ENCODE assay signal across 26 mouse cellular contexts in genomic region chr8:85524086-85524485, GRCm38 (mm10). TPM values are rescaled to one million over a fixed set of nuclear protein-coding genes. Genes with fewer than 3 reads are reported as not detected.
DNase-seq lines count a peak whose midpoint lies in the region; ATAC-seq lines count a peak whose summit lies in the region.
"Had no signal": no experiment of that assay in that cellular context is flagged by ENCODE, and none has a peak within 500 bp of the region (broad histone marks: within the 10 kb centered on the region; RNA-seq: fewer than 3 reads in every experiment).

No protein-coding gene starts in this region.

- no peak overlapping the region for H3K9ac ChIP-seq in heart, embryonic 14.5 days (ENCODE audit: low read length)
- H3K9ac ChIP-seq: embryonic facial prominence, embryonic 12.5 days; intestine, embryonic 15.5 days; liver, embryonic 13.5 days; neural tube, embryonic 15.5 days had no signal

- 0 out of 2 replicates have a peak, but pooled peaks cover 6% of the 10 kb centered on the region for H3K36me3 ChIP-seq in heart, embryonic 14.5 days (ENCODE audit: control insufficient read depth, insufficient read depth, low read length)

- H3K27me3 ChIP-seq in heart, embryonic 14.5 days (ENCODE audit: control insufficient read depth, insufficient read depth, low read length) = no peaks in the 10 kb centered on the region
- H3K27me3 ChIP-seq: embryonic facial prominence, embryonic 12.5 days; intestine, embryonic 15.5 days; liver, embryonic 13.5 days; neural tube, embryonic 15.5 days had no signal

- intact Hi-C loops in heart, postnatal 25 days (cut with DNase I) = loop anchor here (5.0 kb wide), 1 partner anchor 33 kb away; the partner anchor contains the start of gene Dnaja2

- H3K9me3 ChIP-seq in heart, embryonic 14.5 days (ENCODE audit: control insufficient read depth, low read length) = no peaks in the 10 kb centered on the region
- H3K9me3 ChIP-seq: embryonic facial prominence, embryonic 12.5 days; hindbrain, embryonic 10.5 days; intestine, embryonic 15.5 days; liver, embryonic 13.5 days; neural tube, embryonic 15.5 days had no signal

- H3K4me2 ChIP-seq in heart, embryonic 14.5 days (ENCODE audit: low read length) = no peak overlapping the region
- H3K4me2 ChIP-seq: embryonic facial prominence, embryonic 12.5 days; intestine, embryonic 15.5 days; liver, embryonic 13.5 days; midbrain, embryonic 11.5 days; neural tube, embryonic 15.5 days had no signal

- peak; percentile 14; the same call in 1 of the 2 replicates for ATAC-seq in heart, embryonic 14.5 days (ENCODE audit: insufficient number of reproducible peaks, insufficient read depth, low FRiP score, low read depth)
- ATAC-seq: hindbrain, embryonic 16.5 days; intestine, embryonic 15.5 days had no signal

- DNase-seq in gastrocnemius, adult 18-20 months (ENCODE audit: low spot score) = peak; percentile 67
- no peak for DNase-seq in gastrocnemius, postnatal 4 days (ENCODE audit: low spot score in 2 of 2)
- peak; percentile 48 for DNase-seq in heart, adult 8-10 months (ENCODE audit: low spot score)
- no peak for DNase-seq in heart, postnatal 25 days (ENCODE audit: low spot score)
- peak; percentile 86 for DNase-seq in skeletal muscle tissue, adult 2 months (ENCODE audit: low read depth, low spot score)
- DNase-seq in MN1 (ENCODE audit: low spot score) = no peak
- DNase-seq: adrenal gland, adult 8-10 months; cerebellum, adult 2 months; cerebellum, postnatal 25 days; gastrocnemius, postnatal 36 days; kidney, adult 8-10 months; kidney, postnatal 10 days; liver, embryonic 13.5 days; lung, adult 2 months; lung, postnatal 14 days; right cerebral cortex, adult 18-20 months; right cerebral cortex, postnatal 4 days; thymus, adult 18-20 months; thymus, postnatal 4 days had no signal

- WGBS in heart, embryonic 14.5 days = 68% methylated on average over 7 of the region's 7 CpGs

- no peak overlapping the region for H3K4me3 ChIP-seq in heart, embryonic 14.5 days (ENCODE audit: control insufficient read depth in 1 of 2, insufficient read depth in 1 of 2, low read depth in 1 of 2, low read length in 2 of 2)
- H3K4me3 ChIP-seq: embryonic facial prominence, embryonic 12.5 days; hindbrain, embryonic 10.5 days; intestine, embryonic 15.5 days; liver, embryonic 13.5 days; neural tube, embryonic 15.5 days had no signal

- H3K27ac ChIP-seq in heart, embryonic 14.5 days (replicated peaks in 1 of 2; ENCODE audit: control insufficient read depth in 1 of 2, insufficient read depth in 1 of 2, low read depth in 2 of 2, low read length in 2 of 2) = peak overlapping the region in 1 of 2 experiments; percentile 16; a peak in 1 of 4 replicates
- H3K27ac ChIP-seq: embryonic facial prominence, embryonic 12.5 days; hindbrain, embryonic 10.5 days; intestine, embryonic 15.5 days; liver, embryonic 13.5 days; neural tube, embryonic 15.5 days had no signal

- peaks cover 2 to 9% of the 10 kb centered on the region in 2 experiments for H3K4me1 ChIP-seq in heart, embryonic 14.5 days (ENCODE audit: control insufficient read depth in 2 of 2, insufficient read depth in 2 of 2, low read length in 2 of 2)
- H3K4me1 ChIP-seq: embryonic facial prominence, embryonic 12.5 days; hindbrain, embryonic 10.5 days; intestine, embryonic 15.5 days; liver, embryonic 13.5 days; neural tube, embryonic 15.5 days had no signal

RNA-seq across cellular contexts. Expression of gene Dnaja2, which starts 31.1 kb away (rescaled TPM):
- total RNA-seq in gastrocnemius, adult 18-20 months (2021) = 100 to 1,000 TPM; 217 to 233 TPM
- total RNA-seq in gastrocnemius, postnatal 4 days (2021) = 100 to 1,000 TPM; 160 to 170 TPM
- total RNA-seq in heart, adult 8-10 months (2022) = 100 to 1,000 TPM; 222 to 298 (median 267) TPM
- 100 to 1,000 TPM; 220 to 258 TPM for total RNA-seq in heart, postnatal 25 days (2021)
- polyA plus RNA-seq in heart, embryonic 14.5 days (2014; fragmentation: Nextera tagmentation; extraction: Ambion mirVana) = 130 and 141 TPM in 2 replicates

RNA-seq across cellular contexts. Expression of gene Gpt2, which starts 31.7 kb away (rescaled TPM):
- total RNA-seq in gastrocnemius, adult 18-20 months (2021) = 100 to 1,000 TPM; 180 to 289 TPM
- 10 to 100 TPM; 33.9 to 36.6 TPM for total RNA-seq in gastrocnemius, postnatal 4 days (2021)
- total RNA-seq in heart, adult 8-10 months (2022) = 10 to 100 TPM; 28.6 to 35.9 (median 32.9) TPM
- total RNA-seq in heart, postnatal 25 days (2021) = 10 to 100 TPM; 32.9 to 36.1 TPM
- 6.3 and 7.7 TPM in 2 replicates for polyA plus RNA-seq in heart, embryonic 14.5 days (2014; fragmentation: Nextera tagmentation; extraction: Ambion mirVana)

Comparison
In these comparisons a context has a peak if more than half of its experiments do, and no peak if none do; other contexts are left out.
1. DNase-seq: peak in gastrocnemius, adult 18-20 months (single experiment), heart, adult 8-10 months (single experiment) and skeletal muscle tissue, adult 2 months (single experiment); none in gastrocnemius, postnatal 4 days (0 of 2), heart, postnatal 25 days (single experiment) and MN1 (single experiment).
2. RNA of gene Gpt2, which starts 31.7 kb away (total RNA-seq): 180 to 289 TPM in gastrocnemius, adult 18-20 months; 33.9 to 36.6 TPM in gastrocnemius, postnatal 4 days, 32.9 to 36.1 TPM in heart, postnatal 25 days and 28.6 to 35.9 TPM in heart, adult 8-10 months; every median in the first group is over 4 times any median in the second.